Mouse (Mus musculus) cortical plate, adult 2 months (tissue): ENCODE data around the gene Gtf3c2.

Source experiments
- CTCF ChIP-seq: fragments of 200-500 bp; IDR thresholded peaks from 2 replicates; pipeline ENCODE4 v1.5.1; 2011; ENCODE audit warnings: mild to moderate bottlenecking, control low read depth, low read length; ENCODE audit not compliant: insufficient read depth; ENCODE audit errors: extremely low read depth
- POLR2A ChIP-seq: fragments of 200-500 bp; IDR thresholded peaks from 2 replicates; pipeline ENCODE4 v1.6.1; 2011; ENCODE audit warnings: mild to moderate bottlenecking, low read length, control low read depth; ENCODE audit not compliant: insufficient read depth; ENCODE audit errors: extremely low read depth

DNA sequence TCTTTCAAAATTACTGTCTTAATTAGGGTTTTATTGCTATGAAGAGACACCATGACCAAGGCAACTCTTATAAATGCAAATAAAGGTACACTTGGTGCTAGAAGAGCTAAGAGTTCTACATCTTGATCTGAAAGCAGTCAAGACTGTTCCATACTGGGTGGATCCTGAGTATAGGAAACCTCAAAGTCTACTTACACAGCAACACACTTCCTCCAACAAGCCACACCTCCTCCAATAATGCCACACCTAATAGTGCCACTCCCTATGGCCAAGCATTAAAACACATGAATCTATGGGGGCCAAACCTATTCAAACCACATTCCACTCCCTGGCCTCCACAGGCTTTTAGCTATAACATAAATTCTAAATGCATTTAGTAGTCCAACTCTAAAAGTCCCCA lies 17.5 kb downstream of the Gtf3c2 start:
- TF ChIP-seq CTCF (no peak), POLR2A (no peak)
